Mouse (Mus musculus) kidney, adult 8-10 months (tissue): ENCODE results near the gene Nubp1.

Experiments
- DNase-seq, 2 experiments: peaks; one replicate each; pipeline ENCODE4 v3.0.0; 2022

Gene Nubp1

DNA sequence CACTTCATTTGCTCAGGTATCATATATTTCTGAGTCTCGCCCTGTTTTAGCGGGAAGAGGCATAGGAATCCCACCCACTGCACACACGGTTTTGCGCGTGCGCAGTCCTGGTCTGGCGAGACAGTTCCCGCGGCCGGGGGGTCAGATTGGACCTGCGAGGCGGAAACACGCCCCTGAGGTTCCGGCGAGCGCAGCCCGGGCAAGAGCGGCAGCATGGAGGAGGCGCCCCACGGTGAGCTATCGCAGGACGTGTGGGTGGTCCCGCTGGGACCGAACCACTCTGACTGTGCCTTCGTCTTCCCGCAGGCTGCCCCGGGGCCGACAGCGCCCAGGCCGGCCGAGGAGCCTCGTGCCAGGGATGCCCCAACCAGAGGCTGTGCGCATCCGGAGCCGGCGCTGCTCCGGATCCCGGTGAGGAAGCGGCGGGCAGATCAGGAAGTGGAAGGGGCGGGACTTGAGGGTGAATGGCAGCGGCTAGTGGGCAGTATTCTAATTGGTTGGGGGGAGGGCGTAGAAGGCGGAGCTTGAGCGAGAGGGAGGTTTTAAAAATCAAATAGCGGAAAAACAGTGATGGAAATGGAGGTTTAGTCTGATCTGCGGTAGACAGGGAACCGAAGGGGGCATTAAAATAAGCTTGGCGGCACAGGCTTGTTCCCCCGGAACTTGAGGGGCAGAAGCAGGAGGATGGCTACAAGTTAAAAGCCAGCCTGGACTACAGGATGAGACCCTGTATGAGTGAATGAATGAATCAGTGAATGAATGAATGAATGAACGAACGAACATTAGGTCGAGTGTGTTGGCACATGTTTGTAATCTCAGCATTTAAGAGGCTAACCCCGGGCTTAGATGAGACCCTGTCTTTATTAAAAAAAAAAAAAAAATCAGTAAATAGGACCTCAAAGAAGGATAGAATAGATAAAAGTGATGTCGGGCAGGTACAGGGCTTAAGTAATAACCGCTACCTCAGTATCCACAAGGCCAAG lies at the start of gene Nubp1:
Gene Nubp1 (plus strand): TSS at position 185 of the 983 bp plus-strand sequence.
- DNase-seq, result peak; percentile 93 to 94

- no peak for DNase-seq
Measured at GRCm38 (mm10) chr16:10363061-10363460, 48.7 kb upstream of the Nubp1 start.

DNA sequence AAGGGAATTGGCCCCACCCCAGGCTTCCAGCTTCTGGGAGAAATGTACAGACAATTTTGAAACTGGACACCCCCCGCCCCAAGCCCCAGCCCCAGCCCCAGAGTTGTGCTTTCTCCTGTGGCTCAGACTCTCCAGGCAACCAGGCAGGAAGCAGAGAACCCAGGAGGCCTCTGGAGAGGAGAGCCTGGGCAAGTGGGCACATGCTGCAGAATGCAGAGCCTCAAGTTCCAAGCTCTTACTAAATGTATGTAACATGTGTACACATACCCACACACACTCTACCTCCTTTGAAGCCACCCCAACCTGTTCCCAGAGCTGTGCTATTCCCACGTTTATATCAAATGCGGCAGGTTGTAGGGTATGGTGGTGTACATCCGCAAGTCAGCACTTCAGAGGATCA lies 46.0 kb upstream of the Nubp1 start:
- no peak for DNase-seq

GRCm38 (mm10) chr16:10366240-10367217 lies 45.2 kb upstream of the Nubp1 start:
- no peak for DNase-seq

DNA sequence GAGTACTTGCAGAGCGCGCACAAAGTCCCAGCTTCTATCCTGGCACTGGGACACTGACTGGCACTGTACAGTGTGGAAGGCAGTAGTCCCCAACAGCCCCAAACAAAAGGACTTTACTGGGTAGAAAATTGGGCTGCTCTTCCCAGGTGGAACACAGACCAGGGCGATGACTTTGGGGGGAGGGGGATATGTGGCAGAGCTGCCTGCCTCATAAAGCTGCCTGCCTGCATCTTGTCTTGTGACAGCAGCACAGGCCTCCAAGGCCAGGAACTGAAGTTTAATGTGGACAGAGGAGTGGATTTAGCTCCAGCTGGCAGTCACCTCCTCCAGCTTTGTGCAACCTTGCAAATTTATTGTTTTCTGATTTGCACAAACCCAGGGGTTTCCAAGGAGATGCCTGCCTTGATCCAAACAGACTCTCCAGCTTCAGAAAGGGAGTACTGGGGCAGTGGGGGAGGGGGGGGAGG lies 42.2 kb upstream of the Nubp1 start:
- no peak for DNase-seq

- DNase-seq, result no peak
Measured at GRCm38 (mm10) chr16:10369996-10370395, 41.8 kb upstream of the Nubp1 start.

DNA sequence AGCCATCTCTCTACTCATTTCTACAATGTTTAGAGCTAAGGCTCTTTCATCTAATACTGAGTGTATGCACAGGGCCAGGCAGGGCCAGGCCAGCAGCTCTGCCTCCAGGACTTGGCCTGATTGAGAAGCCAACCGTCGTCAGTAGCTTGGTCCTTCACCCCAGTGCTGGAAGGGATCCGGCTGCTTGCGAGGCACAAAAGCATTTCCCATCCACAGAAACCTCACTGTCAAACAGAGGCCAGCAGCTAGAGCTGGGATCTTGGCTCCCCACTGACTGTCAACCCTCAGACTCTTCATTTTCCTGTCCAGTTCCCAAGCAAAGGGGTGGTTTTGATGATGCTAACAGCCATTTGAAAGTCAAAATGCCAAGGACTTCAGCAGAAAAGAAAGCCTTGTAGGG lies 39.4 kb upstream of the Nubp1 start:
- no peak for DNase-seq

- peak; percentile 14 to 20 for DNase-seq
Measured at GRCm38 (mm10) chr16:10374254-10375011, 37.3 kb upstream of the Nubp1 start.

DNA sequence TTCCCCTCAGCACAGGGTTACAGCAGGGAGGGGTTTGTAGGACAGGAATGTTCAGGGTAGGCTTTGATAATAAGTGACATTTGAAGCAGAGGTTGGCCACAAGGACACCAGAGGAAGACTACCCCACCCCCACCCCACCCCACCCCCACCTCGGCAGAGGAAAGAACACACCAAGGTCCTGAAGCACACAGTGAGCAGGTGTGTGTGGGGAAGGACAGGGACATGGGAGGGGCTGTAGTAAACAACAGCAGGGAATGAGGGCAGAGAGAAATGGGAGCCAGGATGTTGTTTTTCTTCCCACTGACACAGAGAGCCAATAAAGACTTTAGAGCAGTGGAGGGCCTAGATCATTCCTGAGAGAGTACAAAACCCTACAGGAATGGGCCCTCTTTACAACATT lies 34.5 kb upstream of the Nubp1 start:
- no peak for DNase-seq

DNA sequence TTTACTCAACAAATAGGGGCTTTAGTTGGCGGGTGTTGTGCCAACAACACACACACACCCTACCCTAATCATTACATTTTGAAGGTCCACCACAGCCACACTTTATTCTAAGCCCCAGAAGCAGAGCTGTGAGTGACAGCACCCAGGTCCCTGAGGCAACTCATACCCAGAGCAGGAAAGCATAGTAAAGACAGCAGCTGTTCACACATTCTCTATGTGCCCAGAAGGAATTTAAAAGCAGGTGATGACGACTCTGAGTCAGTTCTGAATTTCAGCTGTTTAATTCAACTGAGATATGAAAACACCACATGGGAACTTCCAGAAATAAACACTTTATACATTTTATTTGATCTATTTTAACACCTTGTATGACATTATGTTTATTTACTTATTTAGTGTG lies 32.2 kb upstream of the Nubp1 start:
- no peak for DNase-seq

DNA sequence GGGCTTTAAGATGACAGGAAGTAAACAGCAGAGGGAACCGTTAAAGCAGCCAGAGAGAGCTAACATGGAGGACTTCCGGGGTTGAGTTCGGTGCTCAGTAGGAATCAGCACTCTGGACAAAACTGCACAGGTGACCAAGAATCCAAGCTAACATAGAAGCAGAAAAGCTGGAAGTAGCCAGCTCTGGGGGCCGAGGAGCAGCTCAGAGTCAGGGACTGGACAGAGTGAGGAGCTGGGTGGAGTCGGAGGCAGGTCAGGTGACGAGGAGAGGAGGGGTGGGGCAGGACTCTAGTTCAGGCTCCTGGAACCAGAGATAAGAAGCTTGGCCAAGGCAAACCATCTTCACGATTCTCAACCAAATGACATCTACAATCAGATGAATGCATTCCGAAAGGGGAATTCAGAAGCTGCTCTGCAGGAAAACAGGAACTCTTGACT lies 27.7 kb upstream of the Nubp1 start:
- DNase-seq, result peak in 1 of 2 experiments; percentile 14

- no peak for DNase-seq
Measured at GRCm38 (mm10) chr16:10384544-10384943, 27.2 kb upstream of the Nubp1 start.

GRCm38 (mm10) chr16:10385261-10385660 lies 26.5 kb upstream of the Nubp1 start:
- DNase-seq, result no peak

DNA sequence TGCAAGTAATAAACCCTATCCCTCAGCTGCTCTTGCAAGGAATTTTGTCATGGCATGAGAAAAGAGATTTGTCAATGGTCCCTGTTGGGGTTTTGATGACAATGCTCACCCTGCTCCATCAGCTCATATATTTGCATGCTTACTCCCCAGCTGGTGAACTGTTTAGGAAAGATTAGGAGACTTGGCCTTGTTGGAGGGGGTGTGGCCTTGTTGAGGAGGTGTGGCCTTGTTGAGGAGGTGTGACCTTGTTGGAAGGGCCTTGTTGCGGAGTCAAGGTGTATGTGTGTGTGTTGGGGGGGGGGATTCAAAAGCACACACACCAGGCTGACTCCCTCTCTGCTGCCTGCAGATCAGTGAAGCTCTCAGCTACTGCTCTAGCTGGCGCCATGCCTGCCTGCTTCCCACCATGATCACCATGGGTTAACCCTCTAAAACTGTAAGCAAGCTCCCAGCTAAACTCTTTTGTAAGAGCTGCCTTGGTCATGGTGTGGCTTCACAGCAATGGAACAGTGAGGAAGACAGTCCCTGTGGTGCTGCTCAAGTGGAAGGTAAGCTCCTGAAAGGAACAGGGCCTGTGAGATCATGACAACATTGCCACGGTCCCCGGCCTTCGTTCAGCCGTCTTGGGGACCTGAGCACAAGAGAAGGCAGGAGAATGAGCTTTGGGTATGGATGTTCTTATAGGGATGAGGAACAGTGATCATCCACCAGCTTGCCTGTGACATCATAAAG lies 22.9 kb upstream of the Nubp1 start:
- no peak for DNase-seq

DNA sequence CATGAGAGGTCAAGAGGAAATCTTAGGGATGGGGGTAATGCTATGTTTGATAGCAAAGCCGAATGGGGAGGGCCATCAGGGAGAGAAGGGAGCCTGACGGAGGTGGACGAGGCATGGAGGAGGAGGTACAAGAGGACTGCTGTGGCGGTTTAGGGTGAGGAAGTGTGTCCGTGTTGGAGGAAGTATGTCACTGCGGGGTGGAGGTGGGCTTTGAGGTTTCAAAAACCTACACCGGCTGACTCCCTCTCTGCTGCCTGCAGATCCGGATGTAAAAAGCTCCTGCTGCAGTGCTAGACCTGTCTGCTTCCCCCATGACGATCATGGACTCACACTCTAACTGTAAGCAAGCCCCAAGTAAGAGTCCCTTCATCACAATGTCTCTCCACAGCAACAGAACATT lies 19.2 kb upstream of the Nubp1 start:
- no peak for DNase-seq

GRCm38 (mm10) chr16:10394699-10395540 lies 16.8 kb upstream of the Nubp1 start, which contains the start of gene Tekt5:
TSS of gene Tekt5 (minus strand) at chr16:10395490.
- DNase-seq, result peak; percentile 46 to 63

DNA sequence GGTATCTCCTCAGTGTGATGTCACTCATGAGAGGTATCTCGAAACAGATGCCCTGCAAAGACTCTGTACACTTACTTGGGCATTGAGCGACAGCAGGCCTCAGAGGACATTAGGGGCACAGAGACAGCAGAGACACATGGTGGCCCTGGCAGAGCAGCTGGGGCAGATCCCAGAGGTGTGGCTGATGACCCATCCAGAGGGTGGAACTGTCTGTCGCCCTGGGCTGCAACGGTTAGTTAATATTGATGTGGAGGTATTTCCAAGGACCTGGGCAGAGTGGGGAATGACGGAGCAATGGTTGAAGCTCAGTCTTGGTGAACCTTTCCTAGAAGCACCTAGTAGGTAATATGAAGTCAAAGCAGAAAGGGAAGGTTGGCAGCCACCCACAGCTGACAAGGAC lies 13.0 kb upstream of the Nubp1 start:
- no peak for DNase-seq

DNA sequence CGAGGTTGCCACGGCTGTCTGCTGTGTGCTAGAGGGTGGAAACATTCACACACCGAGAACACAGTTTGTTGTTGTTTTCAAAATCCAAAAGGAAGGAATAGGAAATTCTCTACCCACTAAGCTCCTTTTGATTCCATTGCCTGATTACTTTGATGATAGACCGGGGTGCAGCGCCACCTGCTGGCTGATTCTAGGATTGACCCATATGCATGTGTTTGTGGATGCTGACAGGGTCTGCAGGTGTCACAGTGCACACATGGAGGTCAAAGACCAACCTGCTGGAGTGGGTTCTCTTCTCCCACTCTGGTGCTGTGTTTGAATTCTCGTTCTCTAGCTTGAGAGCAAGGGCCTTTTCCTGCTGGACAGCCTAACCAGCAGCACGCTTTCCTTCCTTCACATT lies 12.6 kb upstream of the Nubp1 start:
- DNase-seq, result peak; percentile 52 to 85

GRCm38 (mm10) chr16:10415976-10416375 lies 4.2 kb downstream of the Nubp1 start:
- peak; percentile 54 to 69 for DNase-seq

GRCm38 (mm10) chr16:10416866-10417265 lies 5.1 kb downstream of the Nubp1 start:
- DNase-seq, result no peak
